Mouse (Mus musculus) stomach, postnatal 0 days (tissue): ENCODE data around the gene Csta1. TPM values are rescaled to one million over a fixed set of nuclear protein-coding genes. Genes with fewer than 3 reads are reported as not detected.
"Not testable (repeated sequence)": the region's sequence is repeated elsewhere in the genome, so short reads cannot be mapped to it uniquely, and the experiment has no call there.

Source experiments
- ATAC-seq: fragments of 200-750 bp; cut with Nextera tagmentation; 2 replicates; pipeline ENCODE4 v1.8.0; 2017; ENCODE audit not compliant: low FRiP score, low TSS enrichment
- DNase-seq: peaks from one replicate; pipeline ENCODE4 v3.0.0-alpha.2; 2016; ENCODE audit warnings: low spot score
- H3K27ac ChIP-seq: fragments of 300-500 bp; sonication (generic); replicated peaks from 2 replicates; pipeline ENCODE4 v1.5.1; 2014; ENCODE audit warnings: mild to moderate bottlenecking, control low read depth
- H3K27me3 ChIP-seq: fragments of 300-500 bp; sonication (generic); 2 replicates; pipeline ENCODE4 v1.6.1; 2014; ENCODE audit warnings: low read length; ENCODE audit not compliant: control insufficient read depth, insufficient read depth
- H3K36me3 ChIP-seq: fragments of 300-500 bp; sonication (generic); 2 replicates; pipeline ENCODE4 v1.6.1; 2014; ENCODE audit warnings: low read length, mixed read lengths; ENCODE audit not compliant: control insufficient read depth, insufficient read depth
- H3K4me1 ChIP-seq: fragments of 300-500 bp; sonication (generic); replicated peaks from 2 replicates; pipeline ENCODE4 v1.6.1; 2014; ENCODE audit warnings: antibody characterized with exemption; ENCODE audit not compliant: control insufficient read depth, insufficient read depth
- H3K4me2 ChIP-seq: fragments of 300-500 bp; sonication (generic); replicated peaks from 2 replicates; pipeline ENCODE4 v1.6.1; 2014; ENCODE audit warnings: low read depth, mild to moderate bottlenecking, control low read depth, moderate library complexity
- H3K4me3 ChIP-seq: fragments of 300-500 bp; sonication (generic); 2 replicates; pipeline ENCODE4 v1.5.1; 2014; ENCODE audit warnings: low read depth, low read length, control low read depth
- H3K9ac ChIP-seq: fragments of 300-500 bp; sonication (generic); 2 replicates; pipeline ENCODE4 v1.6.1; 2014; ENCODE audit warnings: mild to moderate bottlenecking, low read length, control low read depth, mixed read lengths
- H3K9me3 ChIP-seq: fragments of 300-500 bp; sonication (generic); 2 replicates; pipeline ENCODE4 v1.6.1; 2016; ENCODE audit warnings: low read length; ENCODE audit not compliant: control insufficient read depth
- CTCF ChIP-seq: IDR thresholded peaks from 2 replicates; pipeline ENCODE4 v1.5.1; 2016; ENCODE audit warnings: antibody characterized with exemption, low read depth, mild to moderate bottlenecking, moderate library complexity
- EP300 ChIP-seq: optimal IDR thresholded peaks from 2 replicates; pipeline ENCODE3; 2016; ENCODE audit warnings: antibody characterized with exemption
- WGBS: fragments of 180-500 bp; shearing (Covaris S2); extraction: QIAGEN DNeasy Blood & Tissue Kit; methylation state at CpG from one replicate; pipeline ENCODE4 v1.1.7; 2014; 5-methylcytosine and 5-hydroxymethylcytosine counted together
- polyA plus RNA-seq: library from polyadenylated mRNA; unstranded; fragments of >200 nt; fragmentation: Nextera tagmentation; extraction: Ambion mirVana; gene quantifications from 2 replicates; pipeline ENCODE4 v1.2.1, GENCODE M21; 2015

Csta1 gene
- 107 and 119 TPM in 2 replicates for polyA plus RNA-seq

DNA sequence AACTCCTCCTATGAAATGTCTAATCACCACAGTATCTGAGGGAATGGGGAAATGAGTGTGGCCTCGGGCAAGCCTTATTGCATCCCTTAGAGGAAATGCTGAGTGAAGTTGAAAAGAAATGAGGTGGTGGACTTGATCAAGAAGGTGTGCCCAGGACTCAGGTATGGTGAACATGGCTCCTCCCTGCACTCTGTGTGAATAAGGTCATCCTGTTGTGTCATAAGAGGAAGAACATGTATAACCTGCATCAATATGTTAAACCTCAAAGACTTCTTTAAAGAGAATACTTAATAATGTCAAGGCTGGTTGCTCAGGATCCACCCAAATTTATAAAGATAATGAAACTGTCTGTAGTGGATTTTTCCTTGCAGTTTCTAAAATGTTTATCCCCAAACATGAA is at the start of gene Csta1:
Csta1 (minus strand) TSS at position 101 of the 400 bp plus-strand sequence.
- TF ChIP-seq EP300: no peak
- no peak for TF ChIP-seq CTCF
- Histone ChIP-seq H3K9me3 (no peaks in the 10 kb centered on the region), H3K4me1 (no peaks in the 10 kb centered on the region), H3K4me2 (no peak within 1 kb of the TSS), H3K27me3 (no peaks in the 10 kb centered on the region), H3K9ac (no peak within 1 kb of the TSS), H3K36me3 (no peaks in the 10 kb centered on the region), H3K27ac (0 out of 2 replicates have a peak within 1 kb of the TSS, but pooled peaks have one; percentile 25), H3K4me3 (no peak within 1 kb of the TSS)
- DNase-seq: no peak
- WGBS: 49% methylated on average over 1 of the region's 1 CpGs
- ATAC-seq: no peak

DNA sequence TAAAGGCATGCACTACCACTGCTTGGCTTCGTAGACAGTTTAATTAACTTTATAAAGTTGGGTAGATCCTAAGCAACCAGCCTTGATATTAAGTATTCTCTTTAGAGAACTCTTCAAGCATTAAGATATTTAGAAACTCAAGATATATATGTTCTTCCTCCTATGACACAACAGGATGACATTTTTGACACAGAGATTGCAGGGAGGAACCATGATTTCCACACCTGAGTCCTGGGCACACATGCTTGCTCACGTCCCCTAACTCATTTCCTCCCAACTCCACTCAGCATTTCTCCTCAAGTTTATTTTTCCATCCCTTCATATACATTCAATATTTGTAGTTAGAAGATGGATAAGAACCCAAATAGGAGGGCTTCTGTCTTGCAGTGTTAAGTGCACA is 48.9 kb upstream of the Csta1 start:
- H3K27ac ChIP-seq: no peak overlapping the region
- H3K27me3 ChIP-seq: no peaks in the 10 kb centered on the region
- ATAC-seq (no peak), DNase-seq (no peak)
- H3K4me1 ChIP-seq: no peaks in the 10 kb centered on the region
- H3K4me2 ChIP-seq: no peak overlapping the region
- 73% methylated on average over 2 of the region's 2 CpGs for WGBS
- no peak overlapping the region for H3K9ac ChIP-seq
- no peaks in the 10 kb centered on the region for H3K9me3 ChIP-seq
- no peaks in the 10 kb centered on the region for H3K36me3 ChIP-seq
- no peak overlapping the region for H3K4me3 ChIP-seq
- no peak for TF ChIP-seq CTCF
- TF ChIP-seq EP300: no peak

DNA sequence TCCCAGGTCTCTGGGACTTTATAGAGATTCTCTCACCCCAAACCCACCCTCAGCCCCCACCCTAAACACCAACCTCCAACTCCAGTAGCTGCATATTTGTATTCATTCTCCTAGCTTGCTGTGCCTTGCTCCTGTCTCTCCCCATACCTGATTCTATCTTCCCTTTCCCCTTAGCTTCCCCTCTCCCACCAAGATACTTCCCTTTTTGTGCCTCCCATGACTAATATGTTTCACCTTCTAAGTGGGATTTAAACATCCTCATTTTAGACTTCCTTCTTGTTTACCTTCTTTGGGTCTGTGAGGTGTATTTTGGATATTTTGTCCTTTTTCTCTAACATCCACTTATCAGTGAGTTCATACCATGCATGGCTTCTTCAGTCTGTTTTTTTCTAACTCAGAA is 45.1 kb upstream of the Csta1 start:
- H3K4me1 ChIP-seq: no peaks in the 10 kb centered on the region
- H3K27ac ChIP-seq: no peak overlapping the region
- no peak for TF ChIP-seq CTCF
- no peak for TF ChIP-seq EP300

DNA sequence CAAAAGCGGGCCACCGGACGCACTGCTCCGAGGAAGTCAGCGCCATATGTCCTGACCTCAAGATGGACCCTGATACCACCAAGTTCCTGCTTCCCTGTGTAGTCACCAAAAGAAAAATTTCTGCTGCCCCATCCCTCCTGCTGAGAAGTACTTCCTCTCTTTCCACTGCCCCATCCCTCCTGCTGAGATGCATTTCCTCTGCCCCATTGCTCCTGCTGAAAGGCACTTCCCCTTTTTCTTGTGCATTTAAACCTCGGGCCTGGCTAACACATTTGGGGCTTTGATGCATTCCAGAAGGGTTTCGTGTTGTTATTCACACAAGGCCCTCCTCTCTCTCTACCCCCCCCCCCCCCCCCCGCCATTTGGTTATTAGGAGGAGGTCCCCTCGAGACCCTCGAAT is 36.8 kb upstream of the Csta1 start:
- not testable (repeated sequence) for H3K27me3 ChIP-seq, H3K9me3 ChIP-seq, ATAC-seq, H3K4me1 ChIP-seq, H3K9ac ChIP-seq, DNase-seq, H3K36me3 ChIP-seq, H3K4me2 ChIP-seq, H3K4me3 ChIP-seq, H3K27ac ChIP-seq
- WGBS: 82% methylated on average over 9 of the region's 10 CpGs

More for the DNA sequence above, 45.1 kb upstream of the Csta1 start:
- ATAC-seq (no peak), DNase-seq (no peak)
- Histone ChIP-seq H3K4me3 (no peak overlapping the region), H3K27me3 (no peaks in the 10 kb centered on the region), H3K9ac (no peak overlapping the region), H3K9me3 (no peaks in the 10 kb centered on the region), H3K36me3 (no peaks in the 10 kb centered on the region), H3K4me2 (no peak overlapping the region)

DNA sequence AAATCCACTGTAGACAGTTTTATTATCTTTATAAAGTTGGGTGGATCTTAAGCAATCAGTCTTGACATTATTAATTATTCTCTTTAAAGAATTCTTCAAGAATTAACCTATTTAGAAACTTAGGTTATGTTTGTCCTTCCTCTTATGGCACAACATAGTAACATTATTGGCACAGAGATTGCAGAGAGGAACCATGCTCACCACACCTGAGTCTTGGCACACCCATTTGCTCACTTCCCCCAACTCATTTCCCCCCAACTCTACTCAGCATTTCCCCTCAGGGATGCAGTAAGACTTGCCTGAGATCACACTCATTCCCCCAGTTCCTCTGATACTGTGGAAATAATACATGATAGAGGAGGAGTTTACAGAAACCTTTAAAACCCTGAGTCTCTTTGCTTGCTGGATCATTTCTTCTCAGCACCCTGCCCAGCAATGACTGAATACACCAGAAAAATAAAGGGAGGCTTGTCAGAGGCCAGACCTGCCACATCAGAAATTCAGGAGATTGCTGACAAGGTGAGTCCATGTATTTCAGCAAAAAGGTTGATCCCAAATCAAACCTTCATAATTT is 25.4 kb upstream of the Csta1 start, which contains the start of gene Stfa2l1:
Stfa2l1 (plus strand) TSS at position 410 of the 574 bp plus-strand sequence.
- no peak within 1 kb of the TSS for H3K4me2 ChIP-seq
- TF ChIP-seq CTCF: no peak
- TF ChIP-seq EP300: no peak
- H3K36me3 ChIP-seq: no peaks in the 10 kb centered on the region
- no peak within 1 kb of the TSS for H3K27ac ChIP-seq
- H3K4me1 ChIP-seq: no peaks in the 10 kb centered on the region
- DNase-seq (no peak), ATAC-seq (no peak)
- H3K9ac ChIP-seq: no peak within 1 kb of the TSS
- H3K9me3 ChIP-seq: no peaks in the 10 kb centered on the region
- no peaks in the 10 kb centered on the region for H3K27me3 ChIP-seq
- H3K4me3 ChIP-seq: no peak within 1 kb of the TSS

DNA sequence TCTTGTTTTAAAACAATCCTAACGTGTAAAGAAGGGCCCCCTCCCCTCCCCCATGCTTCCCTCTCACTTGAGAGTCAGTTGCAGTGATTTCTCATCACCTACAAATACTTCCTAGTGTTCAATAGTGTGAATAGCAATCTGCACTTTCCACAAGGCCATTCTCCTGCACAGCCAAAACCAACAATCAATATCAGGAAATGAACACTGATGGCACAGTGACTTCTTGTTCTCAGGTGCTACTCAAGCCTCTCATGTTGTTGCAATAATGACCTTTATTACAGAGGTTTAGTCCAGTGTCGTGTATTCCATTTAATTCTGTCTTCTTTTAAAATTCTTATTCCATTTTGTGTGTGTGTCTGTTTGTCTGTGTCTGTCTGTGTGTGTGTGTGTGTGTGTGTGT is 7.2 kb upstream of the Csta1 start:
- no peak for DNase-seq
- TF ChIP-seq EP300 (no peak), CTCF (no peak)
- H3K9ac ChIP-seq: no peak overlapping the region
- no peak overlapping the region for H3K27ac ChIP-seq
- no peaks in the 10 kb centered on the region for H3K36me3 ChIP-seq
- no peaks in the 10 kb centered on the region for H3K9me3 ChIP-seq
- H3K4me3 ChIP-seq: no peak overlapping the region
- no peaks in the 10 kb centered on the region for H3K4me1 ChIP-seq
- ATAC-seq: no peak
- 81% methylated on average over 2 of the region's 2 CpGs for WGBS
- no peak overlapping the region for H3K4me2 ChIP-seq
- no peaks in the 10 kb centered on the region for H3K27me3 ChIP-seq
